Mouse (Mus musculus): ENCODE results near the gene Xpc.

Xpc gene

DNA sequence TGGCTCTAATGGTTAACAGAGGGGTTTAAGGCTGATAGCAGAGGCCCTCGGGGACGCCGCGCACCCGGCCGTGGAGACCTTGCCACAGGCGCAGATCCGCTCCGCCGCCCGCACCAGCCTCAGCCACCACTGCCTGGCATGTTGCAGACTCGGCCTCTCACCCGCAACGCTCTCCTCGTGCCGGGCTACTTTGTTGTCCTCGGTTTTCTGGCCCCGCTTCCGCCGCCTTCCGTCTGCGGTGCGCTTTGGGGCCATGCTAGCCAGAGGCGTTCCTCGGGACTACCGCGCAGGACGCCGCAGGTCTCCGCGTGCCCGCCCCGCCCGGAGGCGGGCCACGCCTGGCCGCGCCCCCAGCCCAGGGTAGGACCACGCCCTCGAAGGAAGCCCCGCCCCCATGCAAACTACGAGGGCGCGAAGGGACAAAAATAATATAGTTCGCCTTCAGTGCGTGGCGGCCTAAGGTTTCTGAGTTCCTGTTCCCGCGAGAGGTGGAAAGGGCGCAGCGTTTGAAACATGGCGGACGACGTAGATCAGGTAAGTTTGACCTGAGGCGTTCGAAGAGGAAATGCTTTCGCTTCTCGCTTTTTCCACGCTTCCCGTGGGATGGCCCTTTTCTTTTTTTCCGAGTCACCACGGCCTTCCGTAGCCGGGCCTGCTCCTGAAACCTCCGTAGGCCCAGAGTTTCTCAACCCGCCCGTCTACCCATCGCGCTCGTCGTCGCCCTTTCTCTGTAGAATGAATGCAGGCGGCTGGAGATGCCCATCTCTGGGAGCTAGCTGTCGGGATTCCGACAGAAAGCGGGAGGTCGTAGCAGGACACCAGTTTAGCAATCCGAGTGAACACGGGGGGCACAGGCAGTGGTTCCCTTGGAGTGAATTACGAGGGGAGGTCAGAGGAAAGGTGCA, at the start of gene Xpc, which contains the start of gene Lsm3:
Gene Xpc, minus strand, starts transcription at position 344 of the 905 bp plus-strand sequence.
Gene Lsm3, plus strand, starts transcription at position 384 of the 905 bp plus-strand sequence.
- peak; percentile 93 for DNase-seq (ENCODE audit: low read depth, low spot score)

DNA sequence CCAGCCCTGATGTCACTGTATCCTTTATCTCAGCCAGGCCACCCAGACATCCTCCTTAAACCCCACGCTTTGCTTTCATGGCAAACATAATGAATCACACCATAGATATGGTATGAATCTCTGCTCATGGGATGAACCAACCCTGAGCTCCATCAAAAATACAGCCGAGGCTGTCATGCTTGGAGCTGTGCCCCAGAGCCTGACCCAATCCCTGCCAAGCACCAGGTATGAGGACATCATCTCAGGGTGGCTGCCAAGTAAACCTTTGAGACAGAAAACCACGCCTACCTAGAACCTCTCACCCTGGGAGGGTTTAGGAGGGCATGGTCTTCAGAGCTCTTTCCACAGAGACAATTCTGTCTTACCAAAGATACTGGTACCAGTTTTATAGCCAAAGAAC, 47.3 kb upstream of the Xpc start:
- no peak for DNase-seq (ENCODE audit: low read depth, low spot score)

DNA sequence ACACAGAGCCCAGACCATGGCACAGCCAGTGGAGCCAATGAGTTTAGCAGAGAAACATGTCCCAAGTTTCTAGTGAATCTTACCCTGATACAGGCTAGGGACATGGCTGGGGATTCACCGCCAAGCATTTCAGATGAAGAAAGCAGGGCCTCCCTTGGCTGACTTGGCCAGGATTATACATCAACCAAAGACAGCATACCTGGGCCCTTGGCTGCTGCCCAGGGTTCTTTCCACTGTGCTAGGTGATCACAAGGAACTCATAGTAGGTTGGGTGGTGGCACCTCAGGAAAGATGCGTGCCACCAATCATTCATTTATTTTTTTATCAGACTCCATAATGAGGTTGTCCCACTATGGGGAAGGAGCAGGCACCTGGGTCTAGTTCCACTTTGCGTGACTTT, 44.5 kb upstream of the Xpc start:
- no peak for DNase-seq (ENCODE audit: low read depth, low spot score)

DNA sequence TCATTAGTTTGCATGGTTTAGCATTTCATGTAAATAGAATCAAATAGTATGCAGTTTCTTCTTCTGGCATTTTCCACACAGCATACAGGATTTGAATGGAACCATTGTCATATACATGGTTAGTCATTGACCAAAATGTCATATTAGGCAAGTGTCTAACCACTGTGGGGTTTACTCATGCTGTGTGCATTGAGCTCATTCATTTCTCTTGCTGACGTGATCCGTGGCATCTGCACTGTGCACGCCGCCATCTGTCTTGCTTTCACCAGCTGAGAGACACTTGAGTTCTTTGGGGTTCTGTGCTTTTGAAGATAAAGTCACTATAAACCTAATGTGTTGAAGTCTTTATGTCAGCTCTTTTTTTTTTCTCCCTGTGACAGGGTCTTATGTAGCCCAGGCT, 43.7 kb upstream of the Xpc start:
- DNase-seq (ENCODE audit: low read depth, low spot score) = no peak

DNA sequence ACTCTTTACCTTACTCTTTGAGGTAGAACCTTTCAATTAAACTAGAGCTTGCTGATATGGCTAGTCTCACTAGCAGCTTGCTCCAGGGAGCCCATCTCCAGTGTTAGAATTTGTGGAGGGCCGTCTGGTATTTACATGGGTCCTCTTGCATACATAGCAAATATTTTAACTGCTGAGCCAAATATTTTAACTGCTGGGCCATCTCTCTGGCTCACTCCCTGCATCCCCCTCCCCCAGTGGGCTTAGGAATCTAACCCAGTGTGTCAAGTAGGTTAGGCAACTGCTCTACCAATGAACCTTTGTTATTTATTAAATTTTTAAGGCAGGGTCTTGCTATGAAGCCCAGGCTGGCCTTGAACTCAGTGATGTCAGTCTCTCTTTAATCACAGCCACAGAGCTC, 42.9 kb upstream of the Xpc start:
- no peak for DNase-seq (ENCODE audit: low read depth, low spot score)

DNA sequence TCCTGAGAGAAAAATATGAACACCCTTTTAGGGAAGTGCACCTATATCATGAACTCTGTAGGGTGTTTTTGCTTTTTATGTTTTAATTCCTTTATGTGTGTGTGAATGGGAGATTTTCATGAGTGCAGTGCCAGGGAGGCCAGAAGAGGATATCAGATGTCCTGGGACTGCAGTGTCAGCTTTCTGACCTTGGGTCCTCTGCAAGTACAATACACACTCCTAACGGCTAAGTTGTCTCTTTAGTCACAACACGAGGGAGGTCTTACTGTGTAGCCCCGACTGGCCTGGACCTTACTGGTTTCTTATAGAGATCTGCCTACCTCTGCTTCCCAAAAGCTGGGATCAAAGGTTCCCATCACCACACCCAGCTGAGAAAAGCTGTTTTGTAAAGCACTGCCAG, 37.0 kb upstream of the Xpc start:
- no peak for DNase-seq (ENCODE audit: low read depth, low spot score)

DNA sequence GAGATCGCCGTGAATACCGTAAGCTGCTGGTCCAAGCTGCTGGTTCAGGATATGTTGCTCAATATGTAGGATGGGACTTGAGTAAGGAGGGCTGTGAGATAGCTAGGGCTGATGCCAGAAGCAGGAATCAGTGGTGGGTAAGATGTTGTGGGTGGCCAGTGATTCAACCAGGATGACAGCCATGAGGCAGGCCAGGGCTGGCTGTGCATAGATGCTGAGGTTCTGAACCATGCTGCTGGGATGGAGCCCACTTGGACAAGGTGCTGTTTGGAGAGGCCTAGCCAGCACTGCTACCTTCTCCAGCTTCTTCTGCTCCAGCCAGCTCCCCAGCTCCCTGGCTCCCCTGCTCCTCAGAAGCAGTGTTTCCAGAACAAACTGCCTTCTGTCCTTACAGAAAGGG, 36.0 kb upstream of the Xpc start:
- no peak for DNase-seq (ENCODE audit: low read depth, low spot score)

DNA sequence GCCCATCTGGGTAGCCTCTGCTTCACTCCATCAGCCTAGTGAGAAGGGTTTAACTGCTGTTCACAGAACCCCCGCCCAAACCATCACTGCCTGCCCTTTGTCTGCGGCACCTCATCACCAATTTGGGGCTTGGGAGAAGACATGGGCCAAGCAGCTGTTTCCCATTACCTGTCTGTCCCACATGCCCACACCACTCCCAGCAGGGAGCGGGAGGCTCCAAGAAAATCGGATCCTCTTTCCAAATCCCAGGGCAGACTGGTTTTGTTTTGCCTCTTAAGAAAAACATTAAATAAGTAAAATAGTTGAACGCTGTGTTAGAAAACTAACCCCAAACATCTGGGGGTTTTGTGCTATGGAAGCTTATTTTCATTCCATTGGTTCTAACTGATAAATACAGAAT, 33.9 kb upstream of the Xpc start:
- no peak for DNase-seq (ENCODE audit: low read depth, low spot score)

DNA sequence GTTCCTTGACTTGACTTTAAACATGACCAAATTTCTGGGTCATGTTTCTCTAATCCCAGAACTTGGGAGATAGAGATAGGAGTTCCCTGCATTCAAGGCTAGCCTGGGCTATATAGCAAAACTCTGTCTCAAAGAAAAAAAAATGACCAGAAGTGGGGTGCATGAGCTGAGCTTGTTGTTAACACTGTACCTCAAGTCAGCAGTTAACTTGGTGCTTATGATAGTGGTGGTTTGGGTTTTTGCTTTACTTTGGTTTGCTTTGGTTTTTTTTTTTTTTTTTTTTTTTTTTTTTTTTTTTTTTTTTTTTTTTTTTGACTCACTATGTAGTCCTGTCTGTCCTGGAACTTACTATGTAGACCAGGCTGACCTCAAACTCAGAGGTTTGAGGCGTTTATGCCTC, 31.6 kb upstream of the Xpc start:
- DNase-seq (ENCODE audit: low read depth, low spot score) = no peak

DNA sequence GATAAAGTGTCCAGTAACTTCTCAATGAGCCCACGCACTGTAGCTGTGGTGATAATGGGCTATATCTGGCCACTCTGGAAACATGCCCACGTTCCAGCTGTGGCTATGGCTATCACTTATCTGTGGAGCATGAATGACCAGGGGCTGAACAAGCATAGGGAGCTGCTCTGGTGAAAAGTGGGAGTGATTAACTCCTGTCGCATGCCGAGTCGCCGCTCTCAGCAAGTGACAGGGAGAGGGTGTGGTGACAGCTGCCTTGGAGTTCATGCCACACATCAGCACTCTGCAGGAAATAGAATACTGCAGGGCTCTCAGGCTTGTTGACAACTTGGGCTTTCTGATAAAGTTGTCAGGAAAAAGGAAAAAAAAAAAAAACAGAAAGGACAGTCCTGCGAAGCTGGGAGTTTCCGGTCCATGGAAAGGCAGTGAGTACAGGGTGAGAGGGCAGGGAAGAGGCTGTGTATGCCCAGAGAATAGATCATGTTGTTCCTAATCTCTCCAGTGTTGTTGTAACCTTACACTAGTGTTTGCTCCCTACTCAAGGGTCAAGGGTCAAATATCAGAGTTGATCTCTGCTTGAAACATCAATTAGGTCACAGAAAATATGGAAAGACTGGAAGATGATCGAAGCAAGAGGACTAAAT, 30.7 kb upstream of the Xpc start:
- no peak for DNase-seq (ENCODE audit: low read depth, low spot score)

DNA sequence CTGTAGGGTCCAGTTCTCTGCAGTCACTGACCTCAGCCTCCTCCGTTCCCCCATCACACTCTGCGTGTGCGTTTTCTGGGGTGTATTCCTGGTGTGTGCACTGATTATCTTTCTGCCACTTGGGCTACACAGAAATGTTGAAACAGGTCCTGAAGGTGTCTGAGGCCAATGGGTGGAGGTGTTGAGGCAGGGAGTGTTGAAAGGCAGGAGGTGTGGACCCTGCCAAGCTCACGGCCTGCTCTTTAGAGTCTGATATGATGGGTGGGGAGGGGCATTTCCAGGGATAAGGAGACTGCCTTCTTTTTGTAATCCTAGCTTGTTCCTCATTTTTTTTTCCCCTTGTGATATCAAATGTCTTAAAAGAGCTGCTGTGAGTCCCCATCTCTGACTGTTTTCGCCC, 27.4 kb upstream of the Xpc start:
- no peak for DNase-seq (ENCODE audit: low read depth, low spot score)

DNA sequence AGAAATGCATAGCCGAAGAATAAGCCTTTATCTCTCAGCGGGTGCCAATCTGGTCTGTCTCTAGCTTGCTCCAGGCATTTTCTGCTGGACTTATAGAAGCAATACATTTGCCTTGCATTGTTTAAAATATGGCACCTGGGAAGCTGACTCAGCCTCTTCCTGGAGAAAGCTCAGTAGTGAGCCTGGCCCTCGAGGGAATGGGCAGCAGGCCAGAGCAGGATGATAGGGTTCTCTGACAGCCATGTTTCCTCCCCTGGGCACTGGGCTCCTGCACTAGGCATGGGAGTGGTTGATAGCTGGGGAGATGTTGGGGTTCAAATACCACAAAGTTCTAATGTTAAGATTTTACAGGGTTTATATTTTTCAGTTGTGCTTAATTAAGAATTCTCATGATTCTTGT, 25.6 kb upstream of the Xpc start:
- DNase-seq (ENCODE audit: low read depth, low spot score) = no peak

DNA sequence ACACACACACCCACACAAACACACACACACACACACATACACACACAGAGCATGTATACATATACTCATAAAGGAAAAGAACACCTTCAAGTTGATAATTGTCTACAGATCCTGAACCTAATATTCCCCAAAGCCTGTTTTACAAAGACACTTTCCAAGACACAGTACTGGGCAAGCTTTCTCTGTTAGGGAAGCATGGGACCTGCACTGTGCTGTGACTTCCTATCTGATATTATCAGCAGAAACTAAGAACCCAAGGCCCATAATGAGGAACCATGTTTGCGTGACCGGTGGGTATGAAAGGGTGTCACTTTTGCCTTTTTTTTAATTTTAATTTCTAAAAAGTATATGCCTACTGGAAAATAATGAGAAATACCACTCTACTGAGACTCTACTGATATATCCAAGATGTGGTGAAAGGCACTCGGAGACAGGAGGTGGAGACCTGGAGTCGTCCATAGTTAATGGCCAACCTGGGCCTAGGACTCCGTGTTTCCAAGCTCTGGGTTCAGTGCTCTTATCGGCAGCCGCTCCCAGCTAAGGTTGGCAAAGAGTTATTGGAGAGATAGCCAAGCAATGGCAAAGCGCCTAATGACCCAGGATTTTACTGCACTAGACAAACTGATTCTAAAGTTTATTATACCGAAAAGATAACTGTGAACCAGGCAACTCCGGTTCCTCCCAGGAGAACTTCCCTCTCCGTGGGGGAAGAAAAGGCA, 20.5 kb upstream of the Xpc start:
- no peak for DNase-seq (ENCODE audit: low read depth, low spot score)

DNA sequence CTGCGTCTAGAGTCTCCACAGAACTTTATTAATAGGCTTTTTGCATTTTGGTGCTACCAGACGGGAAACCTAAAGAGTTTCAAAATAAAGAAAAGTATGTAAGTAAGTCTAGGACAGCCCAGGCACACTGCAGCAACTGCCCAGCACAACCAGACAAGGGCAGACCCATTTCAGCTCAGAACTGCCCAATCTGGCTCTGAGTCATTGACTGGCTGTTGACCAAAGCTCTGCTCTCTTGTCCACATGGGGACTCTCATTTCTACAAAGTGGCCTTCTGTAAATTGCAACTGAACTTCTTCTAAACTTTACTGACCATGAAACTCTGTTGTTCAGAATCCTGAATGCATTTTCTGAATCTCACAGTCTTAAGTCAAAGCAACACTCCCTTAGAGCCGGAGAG, 19.5 kb upstream of the Xpc start:
- DNase-seq (ENCODE audit: low read depth, low spot score) = no peak

DNA sequence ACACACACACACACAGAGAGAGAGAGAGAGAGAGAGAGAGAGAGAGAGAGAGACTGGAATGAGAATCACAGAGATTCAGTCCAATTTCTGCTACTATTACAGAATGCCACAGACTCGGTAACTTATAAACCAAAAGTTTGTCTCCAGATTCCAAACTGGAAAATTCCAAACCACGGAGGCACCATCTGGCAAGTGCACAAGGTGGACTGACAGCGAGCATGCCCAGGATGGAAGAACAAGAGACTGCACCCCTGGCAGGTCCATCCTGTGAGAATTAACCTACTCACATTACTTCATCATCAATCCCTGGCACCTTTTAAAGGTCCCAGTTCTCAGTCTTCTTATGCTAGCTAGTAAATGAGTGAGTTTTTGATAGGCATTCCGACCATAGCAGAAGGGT, 18.6 kb upstream of the Xpc start:
- no peak for DNase-seq (ENCODE audit: low read depth, low spot score)

DNA sequence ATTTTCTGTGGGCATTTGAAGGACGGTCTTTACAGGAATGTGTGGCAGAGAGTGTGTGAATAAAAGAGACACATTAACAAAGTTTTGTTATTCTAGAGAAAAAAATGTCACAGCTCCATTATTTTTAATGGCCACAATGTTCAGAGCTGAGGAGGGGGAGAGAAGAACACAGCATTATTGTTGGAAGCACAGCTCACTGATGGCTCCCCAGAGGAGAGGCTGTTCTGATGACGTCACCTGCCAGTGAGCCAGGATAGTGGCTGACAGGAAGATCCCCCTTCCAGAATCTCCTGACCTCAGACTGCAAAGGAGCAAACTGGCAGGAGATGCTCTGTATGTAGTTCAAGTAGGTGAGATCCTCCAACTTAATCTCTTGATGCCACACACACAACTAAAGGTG, 18.1 kb upstream of the Xpc start:
- DNase-seq (ENCODE audit: low read depth, low spot score) = no peak

DNA sequence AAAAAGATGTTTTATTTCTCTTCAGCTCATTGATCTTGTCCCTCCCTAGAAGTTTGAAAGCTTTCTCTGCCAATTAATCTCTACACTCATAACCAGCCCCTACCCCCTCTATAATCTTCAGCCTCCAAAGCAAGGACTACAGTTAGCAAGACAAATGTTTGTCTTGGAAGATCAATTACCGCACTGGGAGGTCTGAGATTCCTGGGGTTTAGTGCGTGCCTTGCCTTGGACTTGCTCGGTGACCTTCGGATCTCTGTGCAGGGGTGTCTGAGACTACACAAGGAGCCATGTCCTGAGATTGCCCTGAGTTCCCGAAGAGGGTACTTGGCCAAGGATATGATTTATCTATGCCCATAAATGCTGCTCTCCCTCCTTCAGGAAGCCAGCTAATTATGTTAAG, 17.7 kb upstream of the Xpc start:
- DNase-seq (ENCODE audit: low read depth, low spot score) = no peak

DNA sequence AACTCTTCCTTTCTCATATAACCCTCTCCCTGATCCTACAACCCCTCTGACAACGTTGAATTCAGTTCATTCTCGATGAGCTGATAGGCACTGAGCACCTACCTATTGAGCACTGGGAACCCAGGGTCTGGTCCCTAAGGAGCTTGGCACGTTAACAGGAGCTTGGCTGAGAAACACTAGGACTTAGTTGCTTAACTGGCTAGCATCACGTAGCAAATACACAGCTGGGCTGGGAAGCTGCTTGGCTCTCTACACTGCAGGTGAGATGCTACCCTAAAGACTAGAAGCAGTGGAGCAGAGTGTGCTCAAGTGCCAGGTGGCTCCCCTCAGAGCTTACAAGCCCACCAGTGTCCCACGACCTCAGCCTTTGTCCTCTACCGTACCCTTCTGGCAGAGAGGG, 17.0 kb upstream of the Xpc start:
- DNase-seq (ENCODE audit: low read depth, low spot score) = no peak

DNA sequence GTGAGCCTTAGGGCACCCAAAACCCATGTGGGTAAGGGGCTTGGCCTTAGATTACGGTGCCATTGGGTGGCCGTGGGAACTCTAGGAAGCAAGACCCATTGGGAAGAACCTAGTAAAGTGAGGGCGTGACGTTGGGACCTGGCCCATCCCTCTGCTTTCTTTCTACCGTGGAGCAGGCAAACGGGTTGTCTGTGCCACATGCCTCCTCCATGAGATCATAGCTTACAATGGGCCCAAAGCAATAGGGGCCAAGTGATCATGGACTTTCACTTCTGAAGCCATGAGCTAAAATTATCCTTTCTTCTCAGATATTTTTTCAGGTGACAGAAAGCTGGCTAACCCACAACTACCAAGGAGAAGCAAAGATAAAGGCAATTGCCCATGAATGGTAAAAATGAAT, 15.6 kb upstream of the Xpc start:
- DNase-seq (ENCODE audit: low read depth, low spot score) = no peak

DNA sequence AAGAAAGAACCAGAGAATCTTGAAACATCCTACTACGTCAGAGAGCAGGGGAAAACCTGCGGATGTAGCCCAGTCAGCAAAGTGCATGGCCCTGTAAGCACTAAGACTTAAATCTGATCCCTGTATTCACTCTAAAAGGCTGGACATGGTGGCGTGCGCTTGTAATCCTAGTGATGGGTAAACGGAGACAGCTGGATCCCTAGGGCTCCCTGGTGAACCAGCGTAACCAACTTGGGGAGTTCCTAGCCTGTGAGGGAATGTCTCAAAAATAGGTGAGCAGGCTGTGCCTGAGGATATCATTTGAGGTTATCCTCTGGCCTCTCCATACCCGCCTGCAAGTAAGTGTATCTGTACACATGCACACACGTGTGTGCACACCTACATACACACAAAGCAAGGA, 15.0 kb upstream of the Xpc start:
- no peak for DNase-seq (ENCODE audit: low read depth, low spot score)

DNA sequence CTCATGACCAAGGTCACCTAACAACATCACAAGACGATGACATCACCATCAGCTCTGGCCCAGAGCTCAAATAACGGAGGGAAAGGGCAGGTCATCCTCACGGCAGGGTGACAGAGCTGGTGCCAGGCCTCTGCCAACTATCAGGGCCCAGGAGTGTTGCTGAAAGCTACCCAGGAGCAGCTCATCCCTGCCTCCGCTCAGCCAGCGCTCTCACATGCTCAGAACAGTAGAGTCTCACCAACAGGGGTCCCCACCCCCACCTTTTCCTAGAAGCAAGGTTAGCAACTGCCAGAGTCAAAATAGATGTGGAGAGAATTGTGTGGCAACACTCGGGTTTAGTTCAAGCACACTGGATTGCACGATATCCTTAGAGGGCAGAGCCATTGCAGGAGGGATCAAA, 12.6 kb upstream of the Xpc start:
- DNase-seq (ENCODE audit: low read depth, low spot score) = no peak

DNA sequence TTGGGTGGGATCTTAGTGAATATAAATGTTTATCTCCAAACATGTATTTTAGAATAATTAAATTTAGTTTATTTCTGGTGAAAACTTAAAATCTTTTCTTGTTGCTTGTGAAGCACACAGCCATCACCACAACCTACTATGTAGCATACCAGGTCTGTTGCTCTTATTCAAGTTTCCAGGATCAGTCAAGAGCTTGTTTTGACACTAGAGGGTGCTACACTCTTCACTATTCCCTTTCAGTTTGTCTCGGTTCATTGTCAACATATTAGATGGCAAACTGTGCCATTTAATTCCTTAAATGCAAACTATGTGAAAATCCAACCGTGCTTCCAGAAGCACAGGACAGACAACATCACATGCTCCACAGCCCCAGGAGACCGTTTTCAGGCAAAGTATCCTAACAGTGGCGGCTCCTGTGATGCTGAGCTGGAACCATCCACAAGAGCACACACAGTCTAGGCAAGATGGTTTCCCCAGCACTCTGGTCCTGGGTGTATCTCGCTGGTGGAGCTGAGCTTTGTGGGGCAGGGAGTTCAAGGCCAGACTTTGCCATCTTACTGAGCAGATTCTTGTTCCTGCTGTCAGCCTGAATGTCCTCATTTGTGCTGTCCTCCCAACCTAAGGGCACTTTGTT, 11.7 kb upstream of the Xpc start:
- DNase-seq (ENCODE audit: low read depth, low spot score) = no peak

All from c-Kit-negative CD71-positive TER-119-positive erythroid progenitor cells, embryonic 14.5 days (primary cell).